ENCODE assay signal across 18 mouse cellular contexts in the genomic region with DNA sequence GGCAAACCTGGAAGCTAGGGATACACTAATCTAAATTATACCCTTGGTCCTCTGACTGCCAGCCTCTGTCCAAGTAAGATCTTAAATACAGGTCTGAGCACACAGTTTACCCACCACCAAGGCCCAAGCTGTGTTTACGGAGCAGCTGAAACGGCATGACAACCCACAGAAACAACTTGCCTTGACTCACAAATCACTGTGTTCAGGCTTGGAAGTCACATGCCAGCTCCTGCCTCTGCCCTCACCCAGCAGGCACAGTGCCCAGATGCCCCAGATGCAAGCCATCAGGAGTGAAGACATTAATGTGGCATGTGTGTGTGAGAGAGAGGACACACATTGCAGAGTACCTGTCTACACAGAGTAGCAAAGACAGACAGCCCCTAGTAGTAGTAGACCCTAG.
A peak's percentile ranks its signal among the peaks of the same experiment; 100 is the strongest.
DNase-seq lines count a peak whose midpoint lies in the region; ATAC-seq and TF ChIP-seq lines count a peak whose summit lies in the region.
"Had no signal": no experiment of that assay in that cellular context is flagged by ENCODE, and none has a peak within 500 bp of the region (broad histone marks: within the 10 kb centered on the region; RNA-seq: fewer than 3 reads in every experiment).

No protein-coding gene starts in this region.

- DNase-seq in forebrain, postnatal 0 days: no peak
- no peak for DNase-seq in lung, postnatal 0 days (ENCODE audit: low spot score)
- DNase-seq in NIH3T3 (ENCODE audit: low read depth): peak; percentile 74
- DNase-seq in spleen, postnatal 4 days (ENCODE audit: low spot score in 2 of 2): no peak
- DNase-seq in retina, postnatal 1 day: no peak
- DNase-seq: kidney, adult 2 months; liver; right cerebral cortex, adult 18-20 months; thymus, adult 18-20 months had no signal

- no peak overlapping the region for H3K4me3 ChIP-seq in forebrain, postnatal 0 days (ENCODE audit: low read depth, low read length)
- no peak overlapping the region for H3K4me3 ChIP-seq in forebrain, embryonic 12.5 days (replicated peaks)
- H3K4me3 ChIP-seq in lung, embryonic 15.5 days: no peak overlapping the region
- no peak overlapping the region for H3K4me3 ChIP-seq in lung, postnatal 0 days (ENCODE audit: low read depth, low read length)
- no peak overlapping the region for H3K4me3 ChIP-seq in embryonic facial prominence, embryonic 15.5 days (replicated peaks)
- H3K4me3 ChIP-seq: heart, embryonic 15.5 days; layer of hippocampus, adult 2 months; midbrain, embryonic 13.5 days; neural tube, embryonic 12.5 days had no signal

- no peak overlapping the region for H3K4me2 ChIP-seq in forebrain, postnatal 0 days (ENCODE audit: low read depth)
- H3K4me2 ChIP-seq in forebrain, embryonic 12.5 days: no peak overlapping the region
- no peak overlapping the region for H3K4me2 ChIP-seq in lung, embryonic 15.5 days
- H3K4me2 ChIP-seq in lung, postnatal 0 days (replicated peaks; ENCODE audit: low read depth, low read length): no peak overlapping the region
- H3K4me2 ChIP-seq in embryonic facial prominence, embryonic 15.5 days (replicated peaks): no peak overlapping the region
- H3K4me2 ChIP-seq: heart, embryonic 15.5 days; midbrain, embryonic 13.5 days; neural tube, embryonic 12.5 days had no signal

- no peaks in the 10 kb centered on the region for H3K36me3 ChIP-seq in forebrain, postnatal 0 days (ENCODE audit: insufficient read depth)
- no peaks in the 10 kb centered on the region for H3K36me3 ChIP-seq in forebrain, embryonic 12.5 days (replicated peaks)
- H3K36me3 ChIP-seq in lung, embryonic 15.5 days: no peaks in the 10 kb centered on the region
- H3K36me3 ChIP-seq in lung, postnatal 0 days (ENCODE audit: insufficient read depth, low read length): no peaks in the 10 kb centered on the region
- H3K36me3 ChIP-seq in embryonic facial prominence, embryonic 15.5 days: no peaks in the 10 kb centered on the region
- H3K36me3 ChIP-seq: G1E; heart, embryonic 15.5 days; midbrain, embryonic 13.5 days; neural tube, embryonic 12.5 days had no signal

- H3K9me3 ChIP-seq in forebrain, postnatal 0 days (ENCODE audit: low read length): no peaks in the 10 kb centered on the region
- no peaks in the 10 kb centered on the region for H3K9me3 ChIP-seq in forebrain, embryonic 12.5 days
- no peaks in the 10 kb centered on the region for H3K9me3 ChIP-seq in lung, embryonic 15.5 days
- H3K9me3 ChIP-seq in lung, postnatal 0 days (ENCODE audit: low read length): no peaks in the 10 kb centered on the region
- no peaks in the 10 kb centered on the region for H3K9me3 ChIP-seq in embryonic facial prominence, embryonic 15.5 days (replicated peaks)
- H3K9me3 ChIP-seq: G1E; heart, embryonic 15.5 days; midbrain, embryonic 13.5 days; neural tube, embryonic 12.5 days had no signal

- H3K27me3 ChIP-seq in forebrain, postnatal 0 days (ENCODE audit: insufficient read depth, low read length): no peaks in the 10 kb centered on the region
- H3K27me3 ChIP-seq in forebrain, embryonic 12.5 days: no peaks in the 10 kb centered on the region
- no peaks in the 10 kb centered on the region for H3K27me3 ChIP-seq in lung, embryonic 15.5 days
- no peaks in the 10 kb centered on the region for H3K27me3 ChIP-seq in lung, postnatal 0 days (replicated peaks; ENCODE audit: insufficient read depth, low read length)
- H3K27me3 ChIP-seq in embryonic facial prominence, embryonic 15.5 days: no peaks in the 10 kb centered on the region
- H3K27me3 ChIP-seq: heart, embryonic 15.5 days; midbrain, embryonic 13.5 days; neural tube, embryonic 12.5 days had no signal

- peaks cover 11% of the 10 kb centered on the region for H3K4me1 ChIP-seq in forebrain, postnatal 0 days (ENCODE audit: insufficient read depth)
- H3K4me1 ChIP-seq in forebrain, embryonic 12.5 days: peaks cover 12% of the 10 kb centered on the region
- H3K4me1 ChIP-seq in lung, embryonic 15.5 days: no peaks in the 10 kb centered on the region
- no peaks in the 10 kb centered on the region for H3K4me1 ChIP-seq in lung, postnatal 0 days (ENCODE audit: insufficient read depth, low read depth, low read length)
- H3K4me1 ChIP-seq in embryonic facial prominence, embryonic 15.5 days: no peaks in the 10 kb centered on the region
- H3K4me1 ChIP-seq: heart, embryonic 15.5 days had no signal

- no peak for TF ChIP-seq CTCF in forebrain, postnatal 0 days (IDR thresholded peaks at IDR 0.05; ENCODE audit: low read depth)
- TF ChIP-seq CTCF in lung, postnatal 0 days (IDR thresholded peaks at IDR 0.05): no peak

- WGBS in forebrain, postnatal 0 days: 59% methylated on average over 2 of the region's 2 CpGs
- 87% methylated on average over 2 of the region's 2 CpGs for WGBS in forebrain, embryonic 12.5 days
- WGBS in lung, embryonic 15.5 days: 67% methylated on average over 2 of the region's 2 CpGs
- 70% methylated on average over 2 of the region's 2 CpGs for WGBS in lung, postnatal 0 days
- 74% methylated on average over 2 of the region's 2 CpGs for WGBS in embryonic facial prominence, embryonic 15.5 days

- no peak for TF ChIP-seq EP300 in lung, postnatal 0 days (IDR thresholded peaks at IDR 0.05)

- H3K9ac ChIP-seq in forebrain, postnatal 0 days: no peak overlapping the region
- H3K9ac ChIP-seq in forebrain, embryonic 12.5 days: no peak overlapping the region
- no peak overlapping the region for H3K9ac ChIP-seq in lung, embryonic 15.5 days
- no peak overlapping the region for H3K9ac ChIP-seq in lung, postnatal 0 days (replicated peaks; ENCODE audit: low read depth)
- H3K9ac ChIP-seq in embryonic facial prominence, embryonic 15.5 days: no peak overlapping the region
- H3K9ac ChIP-seq: heart, embryonic 15.5 days; midbrain, embryonic 13.5 days; neural tube, embryonic 12.5 days had no signal

- H3K27ac ChIP-seq in forebrain, postnatal 0 days (ENCODE audit: low read depth, low read length): no peak overlapping the region
- no peak overlapping the region for H3K27ac ChIP-seq in forebrain, embryonic 12.5 days
- no peak overlapping the region for H3K27ac ChIP-seq in lung, embryonic 15.5 days
- H3K27ac ChIP-seq in lung, postnatal 0 days (ENCODE audit: low read length): no peak overlapping the region
- no peak overlapping the region for H3K27ac ChIP-seq in embryonic facial prominence, embryonic 15.5 days (replicated peaks)
- H3K27ac ChIP-seq: heart, embryonic 15.5 days; layer of hippocampus, adult 2 months; midbrain, embryonic 13.5 days; neural tube, embryonic 12.5 days had no signal

- ATAC-seq in forebrain, postnatal 0 days: peak; percentile 36; the same call in 1 of the 2 replicates
- ATAC-seq in forebrain, embryonic 12.5 days (ENCODE audit: low FRiP score): no peak
- peak; percentile 27; the same call in 1 of the 2 replicates for ATAC-seq in lung, embryonic 15.5 days (ENCODE audit: borderline replicate concordance, extremely low read depth, low FRiP score, low TSS enrichment)
- ATAC-seq in lung, postnatal 0 days: no peak
- ATAC-seq in embryonic facial prominence, embryonic 15.5 days (ENCODE audit: insufficient number of reproducible peaks, low FRiP score, low TSS enrichment, low read depth): peak; percentile 80; the same call in 1 of the 2 replicates
- ATAC-seq: hindbrain, embryonic 16.5 days; midbrain, embryonic 13.5 days had no signal

Comparison
In these comparisons a context has a peak if more than half of its experiments do, and no peak if none do; other contexts are left out.
1. ATAC-seq: peak in forebrain, postnatal 0 days (single experiment), lung, embryonic 15.5 days (single experiment) and embryonic facial prominence, embryonic 15.5 days (single experiment); none in forebrain, embryonic 12.5 days (single experiment) and lung, postnatal 0 days (single experiment).